Mouse (Mus musculus): ENCODE results near the gene Smarcc2. TPM values are rescaled to one million over a fixed set of nuclear protein-coding genes. Genes with fewer than 3 reads are reported as not detected.

Gene Smarcc2
- polyA plus RNA-seq, 1 experiment = 48.4 TPM

- no peak overlapping the region for H3K4me3 ChIP-seq (ENCODE audit: insufficient read depth, poor library complexity, severe bottlenecking)
- no peak overlapping the region for H3ac ChIP-seq (ENCODE audit: control insufficient read depth, insufficient read length, low read depth)
- H3K27me3 ChIP-seq (ENCODE audit: control insufficient read depth, insufficient read depth, insufficient read length) = no peaks in the 10 kb centered on the region
- TF ChIP-seq MYOD1 (IDR thresholded peaks at IDR 0.05; ENCODE audit: control insufficient read depth, insufficient read length, low read depth) (no peak), CEBPB (IDR thresholded peaks at IDR 0.05; ENCODE audit: low read depth) (no peak), MYOG (IDR thresholded peaks at IDR 0.05; ENCODE audit: control insufficient read depth, extremely low read depth, insufficient read length) (no peak), MAX (IDR thresholded peaks at IDR 0.05) (no peak), CTCF (IDR thresholded peaks at IDR 0.05; ENCODE audit: control insufficient read depth, insufficient read depth, insufficient read length) (no peak), FOSL1 (IDR thresholded peaks at IDR 0.05; ENCODE audit: insufficient read depth, low read length, poor library complexity, severe bottlenecking) (no peak), USF1 (IDR thresholded peaks at IDR 0.05; ENCODE audit: low read depth) (no peak)
- H3K36me3 ChIP-seq (ENCODE audit: control insufficient read depth, insufficient read depth) = peaks cover 83% of the 10 kb centered on the region
- H3K79me2 ChIP-seq (ENCODE audit: control insufficient read depth, insufficient read depth) = peaks cover 10% of the 10 kb centered on the region
- peaks cover 4% of the 10 kb centered on the region for H3K79me3 ChIP-seq (ENCODE audit: low read depth)
Observed at GRCm38 (mm10) chr10:128435873-128436272, 23.2 kb upstream of the Smarcc2 start.

DNA sequence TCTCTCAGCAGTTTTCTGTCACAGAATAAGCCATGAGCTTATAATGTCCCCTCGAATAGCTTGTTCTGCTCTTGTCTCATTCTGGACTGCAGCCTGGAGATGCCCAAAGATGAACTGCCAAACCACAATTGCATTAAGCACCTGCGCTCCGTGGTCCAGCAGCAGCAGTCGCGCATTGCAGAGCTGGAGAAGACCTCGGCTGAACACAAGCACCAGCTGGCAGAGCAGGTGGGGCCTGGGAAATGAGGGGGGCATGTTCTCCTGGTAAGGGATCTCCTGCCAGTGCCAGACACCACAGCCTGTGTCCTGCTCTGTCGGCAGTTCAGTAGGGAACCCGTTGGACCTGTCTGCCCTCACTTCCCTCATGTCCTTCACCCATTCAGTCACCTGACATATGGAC is 22.7 kb upstream of the Smarcc2 start:
- no peak overlapping the region for H3ac ChIP-seq (ENCODE audit: control insufficient read depth, insufficient read length, low read depth)
- no peak overlapping the region for H3K4me3 ChIP-seq (ENCODE audit: insufficient read depth, poor library complexity, severe bottlenecking)
- peaks cover 4% of the 10 kb centered on the region for H3K79me3 ChIP-seq (ENCODE audit: low read depth)
- peaks cover 10% of the 10 kb centered on the region for H3K79me2 ChIP-seq (ENCODE audit: control insufficient read depth, insufficient read depth)
- no peaks in the 10 kb centered on the region for H3K27me3 ChIP-seq (ENCODE audit: control insufficient read depth, insufficient read depth, insufficient read length)
- H3K36me3 ChIP-seq (ENCODE audit: control insufficient read depth, insufficient read depth) = peaks cover 85% of the 10 kb centered on the region
- TF ChIP-seq CTCF (IDR thresholded peaks at IDR 0.05; ENCODE audit: control insufficient read depth, insufficient read depth, insufficient read length) (no peak), CEBPB (IDR thresholded peaks at IDR 0.05; ENCODE audit: low read depth) (no peak), MYOD1 (IDR thresholded peaks at IDR 0.05; ENCODE audit: control insufficient read depth, insufficient read length, low read depth) (no peak), MYOG (IDR thresholded peaks at IDR 0.05; ENCODE audit: control insufficient read depth, extremely low read depth, insufficient read length) (no peak), MAX (IDR thresholded peaks at IDR 0.05) (no peak), USF1 (IDR thresholded peaks at IDR 0.05; ENCODE audit: low read depth) (no peak), FOSL1 (IDR thresholded peaks at IDR 0.05; ENCODE audit: insufficient read depth, low read length, poor library complexity, severe bottlenecking) (no peak)

- Histone ChIP-seq H3ac (ENCODE audit: control insufficient read depth, insufficient read length, low read depth) (no peak overlapping the region), H3K27me3 (ENCODE audit: control insufficient read depth, insufficient read depth, insufficient read length) (no peaks in the 10 kb centered on the region), H3K79me3 (ENCODE audit: low read depth) (peaks cover 3% of the 10 kb centered on the region), H3K36me3 (ENCODE audit: control insufficient read depth, insufficient read depth) (peaks cover 80% of the 10 kb centered on the region), H3K79me2 (ENCODE audit: control insufficient read depth, insufficient read depth) (no peaks in the 10 kb centered on the region), H3K4me3 (ENCODE audit: insufficient read depth, poor library complexity, severe bottlenecking) (no peak overlapping the region)
- TF ChIP-seq MAX (IDR thresholded peaks at IDR 0.05) (no peak), CTCF (IDR thresholded peaks at IDR 0.05; ENCODE audit: control insufficient read depth, insufficient read depth, insufficient read length) (no peak), MYOD1 (IDR thresholded peaks at IDR 0.05; ENCODE audit: control insufficient read depth, insufficient read length, low read depth) (no peak), MYOG (IDR thresholded peaks at IDR 0.05; ENCODE audit: control insufficient read depth, extremely low read depth, insufficient read length) (no peak), FOSL1 (IDR thresholded peaks at IDR 0.05; ENCODE audit: insufficient read depth, low read length, poor library complexity, severe bottlenecking) (no peak), USF1 (IDR thresholded peaks at IDR 0.05; ENCODE audit: low read depth) (no peak)
Observed at GRCm38 (mm10) chr10:128438675-128439279, 20.3 kb upstream of the Smarcc2 start.

GRCm38 (mm10) chr10:128440407-128440806 is 18.6 kb upstream of the Smarcc2 start:
- Histone ChIP-seq H3ac (ENCODE audit: control insufficient read depth, insufficient read length, low read depth) (no peak overlapping the region), H3K4me3 (ENCODE audit: insufficient read depth, poor library complexity, severe bottlenecking) (no peak overlapping the region), H3K79me3 (ENCODE audit: low read depth) (no peaks in the 10 kb centered on the region), H3K36me3 (ENCODE audit: control insufficient read depth, insufficient read depth) (peaks cover 71% of the 10 kb centered on the region), H3K79me2 (ENCODE audit: control insufficient read depth, insufficient read depth) (no peaks in the 10 kb centered on the region), H3K27me3 (ENCODE audit: control insufficient read depth, insufficient read depth, insufficient read length) (no peaks in the 10 kb centered on the region)
- no peak for TF ChIP-seq CEBPB (IDR thresholded peaks at IDR 0.05; ENCODE audit: low read depth)
- no peak for TF ChIP-seq MYOD1 (IDR thresholded peaks at IDR 0.05; ENCODE audit: control insufficient read depth, insufficient read length, low read depth)
- no peak for TF ChIP-seq MYOG (IDR thresholded peaks at IDR 0.05; ENCODE audit: control insufficient read depth, extremely low read depth, insufficient read length)
- TF ChIP-seq USF1 (IDR thresholded peaks at IDR 0.05; ENCODE audit: low read depth) = no peak
- TF ChIP-seq CTCF (IDR thresholded peaks at IDR 0.05; ENCODE audit: control insufficient read depth, insufficient read depth, insufficient read length) = no peak
- TF ChIP-seq MAX (IDR thresholded peaks at IDR 0.05) = no peak
- no peak for TF ChIP-seq FOSL1 (IDR thresholded peaks at IDR 0.05; ENCODE audit: insufficient read depth, low read length, poor library complexity, severe bottlenecking)

DNA sequence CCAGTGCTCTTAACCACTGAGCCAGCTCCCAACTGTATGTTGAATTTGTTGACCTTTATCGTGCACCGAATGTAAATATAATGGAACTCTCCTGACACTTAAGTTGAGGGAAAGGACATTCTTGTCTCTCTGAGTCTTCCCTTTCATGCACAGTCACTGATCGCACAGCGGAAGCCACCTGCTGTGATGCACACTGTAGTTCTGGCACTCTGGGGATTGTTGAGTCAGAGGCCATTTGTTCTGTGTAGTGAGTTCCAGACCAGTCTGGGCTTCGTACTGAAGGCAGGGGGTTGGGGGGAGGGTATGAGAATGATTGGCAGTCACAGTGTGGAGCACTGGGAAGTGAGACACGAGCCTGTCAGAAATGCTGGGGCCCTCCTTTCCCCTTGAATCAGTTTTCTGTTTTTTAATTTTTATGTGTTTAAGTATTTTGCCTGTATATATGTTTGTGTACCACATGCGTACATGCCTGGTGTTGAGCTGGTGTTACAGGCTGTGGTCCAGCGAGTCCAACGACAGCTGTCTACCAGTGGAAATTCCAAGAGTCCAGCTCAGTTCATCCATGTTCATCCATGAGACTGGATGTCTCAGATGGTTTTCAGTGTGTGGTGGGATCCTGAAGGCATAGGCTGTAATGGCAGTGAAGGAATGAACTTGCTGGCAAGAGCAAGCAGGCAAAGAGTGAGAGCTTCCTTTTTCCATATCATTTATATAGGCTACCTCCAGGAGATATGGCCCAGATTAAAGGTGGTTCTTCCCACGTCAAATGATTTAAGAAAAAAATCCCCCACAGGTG is 17.5 kb upstream of the Smarcc2 start:
- TF ChIP-seq FOSL1 (IDR thresholded peaks at IDR 0.05; ENCODE audit: insufficient read depth, low read length, poor library complexity, severe bottlenecking) (no peak), MYOD1 (IDR thresholded peaks at IDR 0.05; ENCODE audit: control insufficient read depth, insufficient read length, low read depth) (no peak), CTCF (IDR thresholded peaks at IDR 0.05; ENCODE audit: control insufficient read depth, insufficient read depth, insufficient read length) (no peak)
- H3K4me3 ChIP-seq (ENCODE audit: insufficient read depth, poor library complexity, severe bottlenecking) = no peak overlapping the region
- no peaks in the 10 kb centered on the region for H3K79me3 ChIP-seq (ENCODE audit: low read depth)
- H3K36me3 ChIP-seq (ENCODE audit: control insufficient read depth, insufficient read depth) = peaks cover 59% of the 10 kb centered on the region
- H3K27me3 ChIP-seq (ENCODE audit: control insufficient read depth, insufficient read depth, insufficient read length) = no peaks in the 10 kb centered on the region
- no peaks in the 10 kb centered on the region for H3K79me2 ChIP-seq (ENCODE audit: control insufficient read depth, insufficient read depth)
- no peak overlapping the region for H3ac ChIP-seq (ENCODE audit: control insufficient read depth, insufficient read length, low read depth)

All from C2C12 (cell line).